Mouse (Mus musculus) erythroblast, embryonic 14.5 days (primary cell): ENCODE measurements around the gene Bpifb5.

Source experiments
- GATA1 ChIP-seq: IDR thresholded peaks from 2 replicates; pipeline ENCODE4 v1.6.1; 2012; ENCODE audit warnings: low read length, inconsistent platforms, mixed read lengths
- TAL1 ChIP-seq: IDR thresholded peaks from 3 replicates; pipeline ENCODE4 v1.6.1; 2012; ENCODE audit warnings: low read length, inconsistent platforms, mixed read lengths

GRCm38 (mm10) chr2:154187468-154187867, 36.1 kb upstream of the Bpifb5 start:
- no peak for TF ChIP-seq TAL1
- no peak for TF ChIP-seq GATA1
